Comparison of ENCODE assay signal across 29 mouse cellular contexts in genomic region chr5:93046306-93046845, GRCm38 (mm10). TPM values are rescaled to one million over a fixed set of nuclear protein-coding genes. Genes with fewer than 3 reads are reported as not detected.
DNase-seq lines count a peak whose midpoint lies in the region; ATAC-seq and TF ChIP-seq lines count a peak whose summit lies in the region.
"Had no signal": no experiment of that assay in that cellular context is flagged by ENCODE, and none has a peak within 500 bp of the region (broad histone marks: within the 10 kb centered on the region; RNA-seq: fewer than 3 reads in every experiment).

No protein-coding gene starts in this region.

- H3K4me3 ChIP-seq in left cerebral cortex, adult 2 months: peak overlapping the region; percentile 69; the same call in 1 of the 2 replicates
- H3K4me3 ChIP-seq in intestine, postnatal 0 days (ENCODE audit: low read depth, low read length): peak overlapping the region; percentile 64; the same call in 1 of the 2 replicates
- H3K4me3 ChIP-seq in midbrain, embryonic 13.5 days (replicated peaks): no peak overlapping the region
- H3K4me3 ChIP-seq: erythroblast, embryonic 14.5 days had no signal

- H3K27ac ChIP-seq in left cerebral cortex, adult 2 months: peak overlapping the region; percentile 92; the same call in 1 of the 2 replicates
- no peak overlapping the region for H3K27ac ChIP-seq in intestine, postnatal 0 days (ENCODE audit: low read depth, low read length)
- H3K27ac ChIP-seq in midbrain, embryonic 13.5 days: no peak overlapping the region
- H3K27ac ChIP-seq: heart, embryonic 13.5 days; hindbrain, embryonic 10.5 days; hindbrain, embryonic 15.5 days; limb, embryonic 13.5 days; liver, embryonic 12.5 days; stomach, embryonic 15.5 days had no signal

- H3K27me3 ChIP-seq in intestine, postnatal 0 days (replicated peaks; ENCODE audit: control insufficient read depth, insufficient read depth, low read length): 0 out of 2 replicates have a peak, but pooled peaks cover 7% of the 10 kb centered on the region
- H3K27me3 ChIP-seq in midbrain, embryonic 13.5 days: peaks cover 80% of the 10 kb centered on the region

- no peak for TF ChIP-seq CTCF in left cerebral cortex, adult 2 months (IDR thresholded peaks at IDR 0.05)
- TF ChIP-seq CTCF in intestine, postnatal 0 days (IDR thresholded peaks at IDR 0.05; ENCODE audit: low read depth): no peak

- H3K9ac ChIP-seq in intestine, postnatal 0 days (ENCODE audit: low read depth, low read length): no peak overlapping the region
- no peak overlapping the region for H3K9ac ChIP-seq in midbrain, embryonic 13.5 days (replicated peaks)
- H3K9ac ChIP-seq: heart, embryonic 13.5 days; hindbrain, embryonic 15.5 days; limb, embryonic 13.5 days; liver, embryonic 12.5 days; stomach, embryonic 15.5 days had no signal

- no peak for DNase-seq in frontal cortex, postnatal 25 days (ENCODE audit: low spot score in 2 of 2)
- DNase-seq in left cerebral cortex, adult 2 months (ENCODE audit: extremely low spot score in 1 of 2, low spot score in 2 of 2): no peak
- DNase-seq in left cerebral cortex, postnatal 36 days (ENCODE audit: low spot score in 2 of 2): no peak
- peak; percentile 80 for DNase-seq in cerebellum, adult 9-10 months
- DNase-seq: adrenal gland, postnatal 25 days; gastrocnemius, postnatal 10 days; heart, adult 18-20 months; heart, postnatal 10 days; kidney, adult 8-10 months; kidney, postnatal 10 days; layer of hippocampus, adult 9-11 months; lung, adult 2 months; lung, postnatal 14 days; right cerebral cortex, postnatal 25 days had no signal

- WGBS in intestine, postnatal 0 days: 54% methylated on average over 5 of the region's 5 CpGs
- WGBS in midbrain, embryonic 13.5 days: 26% methylated on average over 5 of the region's 5 CpGs

- ATAC-seq in frontal cortex, adult (ENCODE audit: low TSS enrichment): peak; percentile 5; the same call in 1 of the 2 replicates
- no peak for ATAC-seq in intestine, postnatal 0 days
- ATAC-seq in midbrain, embryonic 13.5 days: no peak
- ATAC-seq: CD4-positive, CD25-positive, alpha-beta regulatory T cell, adult 4 months; forebrain, embryonic 16.5 days; inflammation-experienced regulatory T-cells, adult 6 months; liver, embryonic 12.5 days; midbrain, embryonic 16.5 days had no signal

- H3K4me2 ChIP-seq in intestine, postnatal 0 days (replicated peaks; ENCODE audit: low read depth): peak overlapping the region; percentile 80
- no peak overlapping the region for H3K4me2 ChIP-seq in midbrain, embryonic 13.5 days (replicated peaks)

- H3K36me3 ChIP-seq in intestine, postnatal 0 days (ENCODE audit: control insufficient read depth, insufficient read depth): no peaks in the 10 kb centered on the region
- no peaks in the 10 kb centered on the region for H3K36me3 ChIP-seq in midbrain, embryonic 13.5 days
- H3K36me3 ChIP-seq: heart, embryonic 13.5 days; hindbrain, embryonic 10.5 days; hindbrain, embryonic 15.5 days; limb, embryonic 13.5 days; liver, embryonic 12.5 days; stomach, embryonic 15.5 days had no signal

- intact Hi-C loops in left cerebral cortex, adult 2 months (cut with DNase I): loop anchor here (2.0 to 5.0 kb wide), 3 partner anchors 66 to 116 kb away; no protein-coding TSS in a partner anchor
- intact Hi-C loops in left cerebral cortex, postnatal 36 days (cut with DNase I): loop anchor here (2.0 kb wide), 1 partner anchor 46 kb away; no protein-coding TSS in a partner anchor

- H3K9me3 ChIP-seq in intestine, postnatal 0 days (ENCODE audit: control insufficient read depth): no peaks in the 10 kb centered on the region
- H3K9me3 ChIP-seq in midbrain, embryonic 13.5 days: no peaks in the 10 kb centered on the region
- H3K9me3 ChIP-seq: heart, embryonic 13.5 days; hindbrain, embryonic 10.5 days; hindbrain, embryonic 15.5 days; limb, embryonic 13.5 days; liver, embryonic 12.5 days; stomach, embryonic 15.5 days had no signal

- 0 out of 2 replicates have a peak, but pooled peaks cover 5% of the 10 kb centered on the region for H3K4me1 ChIP-seq in intestine, postnatal 0 days (replicated peaks; ENCODE audit: control insufficient read depth, insufficient read depth, low read length)
- peaks cover 23% of the 10 kb centered on the region for H3K4me1 ChIP-seq in midbrain, embryonic 13.5 days (replicated peaks)

RNA-seq across cellular contexts. Expression of gene Sowahb, which starts 1.6 kb away (rescaled TPM):
- 10 to 100 TPM; 24.2 to 26.4 TPM for total RNA-seq in left cerebral cortex, adult 2 months (2021)
- 10 to 100 TPM; 17.7 to 22.5 TPM for total RNA-seq in left cerebral cortex, postnatal 36 days (2021)
- polyA plus RNA-seq in intestine, postnatal 0 days (2015; fragmentation: Nextera tagmentation; extraction: Ambion mirVana): 16.1 and 18.0 TPM in 2 replicates
- polyA plus RNA-seq in midbrain, embryonic 13.5 days (2015; fragmentation: Nextera tagmentation; extraction: Ambion mirVana): 0.06 TPM in 1 of 2 replicates, not detected in the other
- total RNA-seq: adrenal gland, postnatal 25 days; common myeloid progenitor, adult 5-6 weeks had no signal
- polyA plus RNA-seq: CD4-positive, CD25-positive, alpha-beta regulatory T cell, adult 4 months; forebrain, embryonic 16.5 days; heart, embryonic 13.5 days; hindbrain, embryonic 15.5 days; inflammation-experienced regulatory T-cells, adult 6 months; midbrain, embryonic 16.5 days had no signal

RNA-seq across cellular contexts. Expression of gene Sept11, which starts 46.9 kb away (rescaled TPM):
- total RNA-seq in left cerebral cortex, adult 2 months (2021): 100 to 1,000 TPM; 197 to 203 TPM
- 100 to 1,000 TPM; 185 to 201 TPM for total RNA-seq in left cerebral cortex, postnatal 36 days (2021)
- 39.2 and 40.9 TPM in 2 replicates for polyA plus RNA-seq in intestine, postnatal 0 days (2015; fragmentation: Nextera tagmentation; extraction: Ambion mirVana)
- polyA plus RNA-seq in midbrain, embryonic 13.5 days (2015; fragmentation: Nextera tagmentation; extraction: Ambion mirVana): 172 and 173 TPM in 2 replicates
